Mouse (Mus musculus): ENCODE data around the gene Tepsin. TPM values are rescaled to one million over a fixed set of nuclear protein-coding genes. Genes with fewer than 3 reads are reported as not detected.

Tepsin gene
- 75.8 and 104 TPM in 2 replicates for polyA plus RNA-seq (2012; rRNA removed; ENCODE audit: low replicate concordance)

GRCm38 (mm10) chr11:120098588-120099511, at the start of gene Tepsin, which contains the start of gene Ndufaf8:
Tepsin (minus strand) TSS chr11:120098731.
Ndufaf8 (plus strand) TSS chr11:120098928.

GRCm38 (mm10) chr11:120086702-120087152, 11.8 kb downstream of the Tepsin start, which contains the start of gene Cep131:
Cep131 (minus strand) TSS chr11:120086827.

GRCm38 (mm10) chr11:120046553-120047191, 51.9 kb downstream of the Tepsin start, which contains the start of gene Aatk:
Aatk (minus strand) TSS chr11:120047167.

Other genes with a start within 250 kb of the Tepsin start
- 93.0 and 198 TPM in 2 replicates for gene Chmp6, start 185.3 kb downstream of the Tepsin start, polyA plus RNA-seq (2012; rRNA removed; ENCODE audit: low replicate concordance)
- 9.7 and 21.2 TPM in 2 replicates for gene Baiap2, start 156.0 kb downstream of the Tepsin start, polyA plus RNA-seq (2012; rRNA removed; ENCODE audit: low replicate concordance)
- gene Aatk, start 51.6 kb downstream of the Tepsin start, polyA plus RNA-seq (2012; rRNA removed; ENCODE audit: low replicate concordance), result 6.0 and 7.4 TPM in 2 replicates
- 1.7 and 2.4 TPM in 2 replicates for gene Cep131, start 11.9 kb downstream of the Tepsin start, polyA plus RNA-seq (2012; rRNA removed; ENCODE audit: low replicate concordance)
- 78.0 and 94.4 TPM in 2 replicates for gene Ndufaf8, start 197 bp upstream of the Tepsin start, polyA plus RNA-seq (2012; rRNA removed; ENCODE audit: low replicate concordance)
- gene Slc38a10, start 52.6 kb upstream of the Tepsin start, polyA plus RNA-seq (2012; rRNA removed; ENCODE audit: low replicate concordance), result 59.9 and 76.0 TPM in 2 replicates
- 11.2 and 12.3 TPM in 2 replicates for gene Bahcc1, start 134.2 kb upstream of the Tepsin start, polyA plus RNA-seq (2012; rRNA removed; ENCODE audit: low replicate concordance)
- gene Actg1, start 249.8 kb upstream of the Tepsin start, polyA plus RNA-seq (2012; rRNA removed; ENCODE audit: low replicate concordance), result 797 and 1,378 TPM in 2 replicates